Mouse (Mus musculus) limb, embryonic 12.5 days (tissue): ENCODE measurements around the gene Synj2. TPM values are rescaled to one million over a fixed set of nuclear protein-coding genes. Genes with fewer than 3 reads are reported as not detected.

Experiments
- ATAC-seq: fragments of 200-750 bp; cut with Nextera tagmentation; 2 replicates; pipeline ENCODE4 v1.8.0; 2017; ENCODE audit warnings: low read depth, moderate TSS enrichment; ENCODE audit not compliant: insufficient number of reproducible peaks, insufficient read depth, low FRiP score, low TSS enrichment
- H3K27ac ChIP-seq: fragments of 300-500 bp; sonication (generic); 2 replicates; pipeline ENCODE4 v1.5.1; 2016; ENCODE audit warnings: mild to moderate bottlenecking, moderate library complexity
- H3K27me3 ChIP-seq: fragments of 300-500 bp; sonication (generic); 2 replicates; pipeline ENCODE4 v1.6.1; 2016; ENCODE audit warnings: mild to moderate bottlenecking, moderate library complexity
- H3K36me3 ChIP-seq: fragments of 300-500 bp; sonication (generic); 2 replicates; pipeline ENCODE4 v1.6.1; 2016; ENCODE audit warnings: mild to moderate bottlenecking, moderate library complexity
- H3K4me1 ChIP-seq: fragments of 300-500 bp; sonication (generic); replicated peaks from 2 replicates; pipeline ENCODE4 v1.6.1; 2016
- H3K4me2 ChIP-seq: fragments of 300-500 bp; sonication (generic); 2 replicates; pipeline ENCODE4 v1.6.1; 2016; ENCODE audit warnings: mild to moderate bottlenecking, moderate library complexity
- H3K4me3 ChIP-seq: fragments of 300-500 bp; sonication (generic); replicated peaks from 2 replicates; pipeline ENCODE4 v1.5.1; 2016; ENCODE audit warnings: mild to moderate bottlenecking
- H3K9ac ChIP-seq: fragments of 300-500 bp; sonication (generic); replicated peaks from 2 replicates; pipeline ENCODE4 v1.6.1; 2016; ENCODE audit warnings: mild to moderate bottlenecking, moderate library complexity
- H3K9me3 ChIP-seq: fragments of 300-500 bp; sonication (generic); 2 replicates; pipeline ENCODE4 v1.6.1; 2016; ENCODE audit warnings: mild to moderate bottlenecking, moderate library complexity
- WGBS: fragments of 180-500 bp; shearing (Covaris S2); methylation state at CpG from one replicate; pipeline ENCODE4 v1.1.7; 2016; 5-methylcytosine and 5-hydroxymethylcytosine counted together
- polyA plus RNA-seq: library from polyadenylated mRNA; unstranded; fragments of >200 nt; fragmentation: Nextera tagmentation; extraction: Ambion mirVana; gene quantifications from 2 replicates; pipeline ENCODE4 v1.2.1, GENCODE M21; 2016

Gene Synj2
- polyA plus RNA-seq, 1 experiment from 2014 or later: 1.2 TPM

GRCm38 (mm10) chr17:5909681-5910080, 31.4 kb upstream of the Synj2 start:
- H3K4me2 ChIP-seq: no peak overlapping the region
- no peak overlapping the region for H3K9ac ChIP-seq
- 86% methylated on average over 4 of the region's 4 CpGs for WGBS
- no peak for ATAC-seq
- H3K36me3 ChIP-seq: peaks cover 57% of the 10 kb centered on the region
- no peaks in the 10 kb centered on the region for H3K9me3 ChIP-seq
- H3K4me3 ChIP-seq: no peak overlapping the region
- H3K4me1 ChIP-seq: no peaks in the 10 kb centered on the region
- H3K27ac ChIP-seq: no peak overlapping the region
- no peaks in the 10 kb centered on the region for H3K27me3 ChIP-seq

- Histone ChIP-seq H3K4me3 (no peak overlapping the region), H3K9me3 (no peaks in the 10 kb centered on the region), H3K4me2 (no peak overlapping the region), H3K4me1 (no peaks in the 10 kb centered on the region), H3K27ac (peak overlapping the region; percentile 76), H3K36me3 (peaks cover 51% of the 10 kb centered on the region), H3K27me3 (no peaks in the 10 kb centered on the region), H3K9ac (no peak overlapping the region)
- no peak for ATAC-seq
- WGBS: 82% methylated on average over 12 of the region's 12 CpGs
Observed at GRCm38 (mm10) chr17:5911591-5911990, 29.5 kb upstream of the Synj2 start.

- no peaks in the 10 kb centered on the region for H3K27me3 ChIP-seq
- H3K9me3 ChIP-seq: no peaks in the 10 kb centered on the region
- H3K4me1 ChIP-seq: no peaks in the 10 kb centered on the region
- 87% methylated on average over 4 of the region's 4 CpGs for WGBS
- no peak overlapping the region for H3K4me3 ChIP-seq
- H3K4me2 ChIP-seq: no peak overlapping the region
- no peak for ATAC-seq
- H3K27ac ChIP-seq: no peak overlapping the region
- H3K9ac ChIP-seq: no peak overlapping the region
- peaks cover 43% of the 10 kb centered on the region for H3K36me3 ChIP-seq
Observed at GRCm38 (mm10) chr17:5912797-5913196, 28.3 kb upstream of the Synj2 start.

- Histone ChIP-seq H3K4me3 (no peak overlapping the region), H3K4me1 (no peaks in the 10 kb centered on the region), H3K9me3 (no peaks in the 10 kb centered on the region), H3K9ac (no peak overlapping the region), H3K27ac (no peak overlapping the region), H3K27me3 (no peaks in the 10 kb centered on the region), H3K36me3 (peaks cover 42% of the 10 kb centered on the region), H3K4me2 (no peak overlapping the region)
- 80% methylated on average over 5 of the region's 5 CpGs for WGBS
- ATAC-seq: no peak
Observed at GRCm38 (mm10) chr17:5914217-5914616, 26.9 kb upstream of the Synj2 start.

- no peak overlapping the region for H3K9ac ChIP-seq
- H3K27me3 ChIP-seq: no peaks in the 10 kb centered on the region
- WGBS: 90% methylated on average over 8 of the region's 8 CpGs
- no peak overlapping the region for H3K27ac ChIP-seq
- H3K9me3 ChIP-seq: no peaks in the 10 kb centered on the region
- H3K4me2 ChIP-seq: no peak overlapping the region
- H3K36me3 ChIP-seq: peaks cover 72% of the 10 kb centered on the region
- H3K4me3 ChIP-seq: no peak overlapping the region
- H3K4me1 ChIP-seq: no peaks in the 10 kb centered on the region
- no peak for ATAC-seq
Observed at GRCm38 (mm10) chr17:5921954-5922353, 19.1 kb upstream of the Synj2 start.

GRCm38 (mm10) chr17:5923281-5923680, 17.8 kb upstream of the Synj2 start:
- Histone ChIP-seq H3K4me1 (no peaks in the 10 kb centered on the region), H3K36me3 (peaks cover 78% of the 10 kb centered on the region), H3K9me3 (no peaks in the 10 kb centered on the region), H3K4me2 (no peak overlapping the region), H3K9ac (no peak overlapping the region), H3K27me3 (no peaks in the 10 kb centered on the region), H3K27ac (no peak overlapping the region), H3K4me3 (no peak overlapping the region)
- 77% methylated on average over 9 of the region's 9 CpGs for WGBS
- ATAC-seq: no peak

GRCm38 (mm10) chr17:5924238-5924637, 16.8 kb upstream of the Synj2 start:
- no peaks in the 10 kb centered on the region for H3K27me3 ChIP-seq
- H3K9ac ChIP-seq: no peak overlapping the region
- ATAC-seq: no peak
- no peak overlapping the region for H3K4me3 ChIP-seq
- no peaks in the 10 kb centered on the region for H3K4me1 ChIP-seq
- H3K36me3 ChIP-seq: peaks cover 77% of the 10 kb centered on the region
- no peaks in the 10 kb centered on the region for H3K9me3 ChIP-seq
- 73% methylated on average over 8 of the region's 8 CpGs for WGBS
- H3K4me2 ChIP-seq: no peak overlapping the region
- no peak overlapping the region for H3K27ac ChIP-seq

- H3K9me3 ChIP-seq: no peaks in the 10 kb centered on the region
- peaks cover 68% of the 10 kb centered on the region for H3K36me3 ChIP-seq
- no peaks in the 10 kb centered on the region for H3K27me3 ChIP-seq
- no peak overlapping the region for H3K4me3 ChIP-seq
- H3K4me1 ChIP-seq: no peaks in the 10 kb centered on the region
- ATAC-seq: no peak
- H3K27ac ChIP-seq: no peak overlapping the region
- no peak overlapping the region for H3K9ac ChIP-seq
- H3K4me2 ChIP-seq: no peak overlapping the region
- WGBS: 41% methylated on average over 7 of the region's 7 CpGs
Observed at GRCm38 (mm10) chr17:5926710-5927109, 14.4 kb upstream of the Synj2 start.

- ATAC-seq: no peak
- 86% methylated on average over 6 of the region's 6 CpGs for WGBS
- H3K9me3 ChIP-seq: no peaks in the 10 kb centered on the region
- peaks cover 66% of the 10 kb centered on the region for H3K36me3 ChIP-seq
- no peaks in the 10 kb centered on the region for H3K27me3 ChIP-seq
- H3K9ac ChIP-seq: no peak overlapping the region
- H3K27ac ChIP-seq: no peak overlapping the region
- H3K4me2 ChIP-seq: no peak overlapping the region
- H3K4me1 ChIP-seq: no peaks in the 10 kb centered on the region; the same call in 1 of the 2 replicates
- no peak overlapping the region for H3K4me3 ChIP-seq
Observed at GRCm38 (mm10) chr17:5929031-5929430, 12.0 kb upstream of the Synj2 start.

- no peak overlapping the region for H3K4me3 ChIP-seq
- no peak overlapping the region for H3K27ac ChIP-seq
- H3K27me3 ChIP-seq: peaks cover 10% of the 10 kb centered on the region
- H3K9ac ChIP-seq: no peak overlapping the region
- no peaks in the 10 kb centered on the region for H3K9me3 ChIP-seq
- H3K4me1 ChIP-seq: peaks cover 10% of the 10 kb centered on the region
- 75% methylated on average over 4 of the region's 5 CpGs for WGBS
- no peak overlapping the region for H3K4me2 ChIP-seq
- no peak for ATAC-seq
- peaks cover 43% of the 10 kb centered on the region for H3K36me3 ChIP-seq
Observed at GRCm38 (mm10) chr17:5932161-5932560, 8.9 kb upstream of the Synj2 start.

- peaks cover 18% of the 10 kb centered on the region for H3K36me3 ChIP-seq
- H3K27ac ChIP-seq: no peak overlapping the region
- no peaks in the 10 kb centered on the region for H3K9me3 ChIP-seq
- peak overlapping the region; percentile 36 for H3K4me3 ChIP-seq
- 3% methylated on average over 30 of the region's 30 CpGs for WGBS
- H3K27me3 ChIP-seq: peaks cover 34% of the 10 kb centered on the region
- H3K4me1 ChIP-seq: peaks cover 10% of the 10 kb centered on the region
- H3K4me2 ChIP-seq: peak overlapping the region; percentile 74
- peak; percentile 70; the same call in 1 of the 2 replicates for ATAC-seq
- H3K9ac ChIP-seq: peak overlapping the region; percentile 45; the same call in 1 of the 2 replicates
Observed at GRCm38 (mm10) chr17:5934554-5935324, 6.3 kb upstream of the Synj2 start.

- ATAC-seq: no peak
- peaks cover 43% of the 10 kb centered on the region for H3K27me3 ChIP-seq
- 35% methylated on average over 3 of the region's 3 CpGs for WGBS
Observed at GRCm38 (mm10) chr17:5935680-5936079, 5.4 kb upstream of the Synj2 start.

More at GRCm38 (mm10) chr17:5935680-5936079, 5.4 kb upstream of the Synj2 start:
- H3K9ac ChIP-seq: no peak overlapping the region
- no peaks in the 10 kb centered on the region for H3K9me3 ChIP-seq
- no peak overlapping the region for H3K4me3 ChIP-seq
- H3K4me2 ChIP-seq: no peak overlapping the region
- H3K4me1 ChIP-seq: peaks cover 10% of the 10 kb centered on the region
- H3K27ac ChIP-seq: no peak overlapping the region
- peaks cover 13% of the 10 kb centered on the region for H3K36me3 ChIP-seq
